In the genomic region with DNA sequence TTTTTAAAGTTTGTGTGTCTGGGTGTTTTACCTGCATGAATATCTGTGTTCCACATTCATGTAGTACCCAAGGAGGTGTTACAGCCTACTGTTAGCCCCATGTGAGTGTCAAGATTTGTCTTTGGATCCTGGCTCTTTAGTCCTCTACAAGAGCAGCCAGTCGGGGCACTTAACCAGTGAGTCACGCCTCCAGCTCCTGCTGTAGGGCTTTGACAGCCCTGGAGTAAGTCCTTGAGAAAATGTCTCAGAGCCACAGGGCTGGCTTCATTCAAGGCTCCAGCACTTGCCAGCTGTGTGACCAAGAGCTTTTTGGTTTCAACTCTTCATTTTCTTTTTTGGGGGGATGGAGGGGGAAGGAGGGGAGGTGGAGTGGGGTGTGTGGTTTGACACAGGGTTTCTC, we compare ENCODE assay signal across 22 mouse cellular contexts. TPM values are rescaled to one million over a fixed set of nuclear protein-coding genes. Genes with fewer than 3 reads are reported as not detected.
DNase-seq lines count a peak whose midpoint lies in the region; ATAC-seq lines count a peak whose summit lies in the region.
"Had no signal": no experiment of that assay in that cellular context is flagged by ENCODE, and none has a peak within 500 bp of the region (broad histone marks: within the 10 kb centered on the region; RNA-seq: fewer than 3 reads in every experiment).

No protein-coding gene starts in this region.

- H3K4me1 ChIP-seq in lung, embryonic 15.5 days, result peaks cover 11% of the 10 kb centered on the region
- H3K4me1 ChIP-seq: forebrain, embryonic 12.5 days; hindbrain, embryonic 13.5 days; midbrain, embryonic 10.5 days had no signal

- no peaks in the 10 kb centered on the region for H3K36me3 ChIP-seq in lung, embryonic 15.5 days
- H3K36me3 ChIP-seq: forebrain, embryonic 12.5 days; heart, embryonic 12.5 days; hindbrain, embryonic 13.5 days; midbrain, embryonic 10.5 days had no signal

- H3K9ac ChIP-seq in lung, embryonic 15.5 days, result no peak overlapping the region
- H3K9ac ChIP-seq: forebrain, embryonic 12.5 days; heart, embryonic 12.5 days; hindbrain, embryonic 13.5 days had no signal

- H3K27ac ChIP-seq in lung, embryonic 15.5 days, result no peak overlapping the region
- H3K27ac ChIP-seq: forebrain, embryonic 12.5 days; hindbrain, embryonic 13.5 days; layer of hippocampus, adult 2 months; macrophage; midbrain, embryonic 10.5 days had no signal

- ATAC-seq in lung, embryonic 15.5 days (ENCODE audit: borderline replicate concordance, extremely low read depth, low FRiP score, low TSS enrichment), result peak; percentile 31
- ATAC-seq in inflammation-experienced regulatory T-cells, adult 6 months, result no peak

- H3K4me2 ChIP-seq in lung, embryonic 15.5 days, result no peak overlapping the region
- H3K4me2 ChIP-seq: forebrain, embryonic 12.5 days; heart, embryonic 12.5 days; hindbrain, embryonic 13.5 days; liver, embryonic 11.5 days had no signal

- H3K4me3 ChIP-seq in lung, embryonic 15.5 days, result no peak overlapping the region
- H3K4me3 ChIP-seq: forebrain, embryonic 12.5 days; heart, embryonic 12.5 days; hindbrain, embryonic 13.5 days; layer of hippocampus, adult 2 months; midbrain, embryonic 10.5 days had no signal

- DNase-seq in testis, postnatal 10 days (ENCODE audit: low spot score), result peak; percentile 27
- no peak for DNase-seq in testis, postnatal 14 days (ENCODE audit: low spot score)
- DNase-seq in lung, postnatal 4 days, result peak; percentile 24 to 64
- DNase-seq in layer of hippocampus, postnatal 10 days (ENCODE audit: low spot score in 2 of 2), result no peak
- no peak for DNase-seq in kidney, postnatal 25 days
- DNase-seq: cerebellum, adult 8-10 months; heart, postnatal 14 days; kidney, adult 11 months; right cerebral cortex, postnatal 4 days had no signal

- H3K9me3 ChIP-seq in lung, embryonic 15.5 days, result no peaks in the 10 kb centered on the region
- H3K9me3 ChIP-seq: forebrain, embryonic 12.5 days; heart, embryonic 12.5 days; hindbrain, embryonic 13.5 days; midbrain, embryonic 10.5 days had no signal

- H3K27me3 ChIP-seq in lung, embryonic 15.5 days, result no peaks in the 10 kb centered on the region
- H3K27me3 ChIP-seq: forebrain, embryonic 12.5 days; heart, embryonic 12.5 days; hindbrain, embryonic 13.5 days had no signal

- WGBS in lung, embryonic 15.5 days, result 42% methylated on average over 2 of the region's 2 CpGs

RNA-seq across cellular contexts. Expression of gene Srsf5, which starts 8.6 kb away (rescaled TPM):
- 570 and 583 TPM in 2 replicates for polyA plus RNA-seq in lung, embryonic 15.5 days (2015; fragmentation: Nextera tagmentation; extraction: Ambion mirVana)
- total RNA-seq in layer of hippocampus, postnatal 10 days (2021), result 100 to 1,000 TPM; 399 to 525 TPM
- 100 to 1,000 TPM; 316 to 665 (median 602) TPM for polyA plus RNA-seq in inflammation-experienced regulatory T-cells, adult 6 months (2017; shearing (Covaris generic))

RNA-seq across cellular contexts. Expression of gene Slc10a1, which starts 31.8 kb away (rescaled TPM):
- polyA plus RNA-seq in lung, embryonic 15.5 days (2015; fragmentation: Nextera tagmentation; extraction: Ambion mirVana), result 0.39 and 1.1 TPM in 2 replicates
- total RNA-seq in layer of hippocampus, postnatal 10 days (2021), result not detected
- 1 to 10 TPM; 1.3 to 2.6 (median 1.9) TPM for polyA plus RNA-seq in inflammation-experienced regulatory T-cells, adult 6 months (2017; shearing (Covaris generic))
- total RNA-seq: granulocyte monocyte progenitor cell, adult 5-6 weeks; heart, postnatal 14 days; layer of hippocampus, adult 2 months; left cerebral cortex, adult 18-20 months; midbrain, postnatal 0 days had no signal
- polyA plus RNA-seq: macrophage; urinary bladder, adult 2 months had no signal

Comparison
In these comparisons a context has a peak if more than half of its experiments do, and no peak if none do; other contexts are left out.
1. DNase-seq: peak in testis, postnatal 10 days (single experiment) and lung, postnatal 4 days (2 of 2); none in testis, postnatal 14 days (single experiment), layer of hippocampus, postnatal 10 days (0 of 2) and kidney, postnatal 25 days (0 of 2).